Mouse (Mus musculus) MEL (cell line): ENCODE results near the gene Trim75. TPM values are rescaled to one million over a fixed set of nuclear protein-coding genes. Genes with fewer than 3 reads are reported as not detected.

ENCODE experiments used
- DNase-seq: peaks from one replicate; pipeline ENCODE4 v3.0.0; 2011; ENCODE audit warnings: low read depth, low spot score
- H3K27ac ChIP-seq: 2 replicates; pipeline ENCODE4 v1.5.1; 2012; ENCODE audit warnings: low read depth, mild to moderate bottlenecking, control low read depth, low read length, moderate library complexity; ENCODE audit not compliant: control insufficient read depth
- H3K27me3 ChIP-seq, 2 experiments: fragments of 150-350 bp in 1 of 2; sonication (generic) in 1 of 2; 2 replicates each; pipeline ENCODE4 v1.6.1; 2012; ENCODE audit warnings: low read length in 2 of 2, mild to moderate bottlenecking in 2 of 2, improper control_type of control experiment in 1 of 2, moderate library complexity in 1 of 2; ENCODE audit not compliant: insufficient read depth in 2 of 2, control insufficient read depth in 1 of 2
- H3K36me3 ChIP-seq, 2 experiments: 2 replicates each; pipeline ENCODE4 v1.6.1; 2012 to 2014; ENCODE audit warnings: low read length in 2 of 2, improper control_type of control experiment in 1 of 2, inconsistent platforms in 1 of 2, mild to moderate bottlenecking in 1 of 2; ENCODE audit not compliant: insufficient read depth in 2 of 2, control insufficient read depth in 1 of 2
- H3K4me1 ChIP-seq, 2 experiments: fragments of 150-350 bp in 1 of 2; sonication (generic) in 1 of 2; 2 replicates each; pipeline ENCODE4 v1.6.1; 2012; ENCODE audit warnings: low read length in 2 of 2, improper control_type of control experiment in 1 of 2, mild to moderate bottlenecking in 1 of 2; ENCODE audit not compliant: insufficient read depth in 2 of 2, control insufficient read depth in 1 of 2
- H3K4me3 ChIP-seq, 2 experiments: fragments of 150-350 bp in 1 of 2; sonication (generic) in 1 of 2; 2 replicates each; pipeline ENCODE4 v1.5.1; 2012; ENCODE audit warnings: low read depth in 2 of 2, low read length in 2 of 2, mild to moderate bottlenecking in 2 of 2, moderate library complexity in 2 of 2, control low read depth in 1 of 2, improper control_type of control experiment in 1 of 2; ENCODE audit not compliant: control insufficient read depth in 1 of 2, insufficient read depth in 1 of 2
- H3K79me2 ChIP-seq: 2 replicates; pipeline ENCODE4 v1.6.1; 2012; ENCODE audit warnings: mild to moderate bottlenecking, low read length, moderate library complexity; ENCODE audit not compliant: control insufficient read depth, poor library complexity, insufficient read depth
- H3K9ac ChIP-seq: 2 replicates; pipeline ENCODE4 v1.6.1; 2012; ENCODE audit warnings: low read depth, mild to moderate bottlenecking, control low read depth, low read length, moderate library complexity; ENCODE audit not compliant: control insufficient read depth, poor library complexity, severe bottlenecking
- H3K9me3 ChIP-seq: fragments of 150-350 bp; sonication (generic); replicated peaks from 2 replicates; pipeline ENCODE4 v1.6.1; 2012; ENCODE audit warnings: mild to moderate bottlenecking, low read length, improper control_type of control experiment, moderate library complexity; ENCODE audit not compliant: insufficient read depth
- CTCF ChIP-seq, 3 experiments: IDR thresholded peaks in 2 of 3; conservative IDR thresholded peaks in 1 of 3; 2 replicates each; pipeline ENCODE4 v1.5.1; 2011 to 2012; ENCODE audit warnings: low read length in 3 of 3, low read depth in 2 of 3, mild to moderate bottlenecking in 2 of 3, improper control_type of control experiment in 1 of 3, inconsistent platforms in 1 of 3, mixed read lengths in 1 of 3, moderate library complexity in 1 of 3; ENCODE audit not compliant: control insufficient read depth in 1 of 3, insufficient read depth in 1 of 3, poor library complexity in 1 of 3, severe bottlenecking in 1 of 3
- HCFC1 ChIP-seq: IDR thresholded peaks from 2 replicates; pipeline ENCODE4 v1.6.1; 2012; ENCODE audit warnings: low read depth, mild to moderate bottlenecking, inconsistent platforms, low read length, improper control_type of control experiment, moderate library complexity
- MAX ChIP-seq: IDR thresholded peaks from 2 replicates; pipeline ENCODE4 v1.6.1; 2011; ENCODE audit warnings: low read length, improper control_type of control experiment
- MAZ ChIP-seq: IDR thresholded peaks from 2 replicates; pipeline ENCODE4 v1.6.1; 2012; ENCODE audit warnings: low read depth, mild to moderate bottlenecking, inconsistent platforms, low read length, improper control_type of control experiment
- RAD21 ChIP-seq: IDR thresholded peaks from 2 replicates; pipeline ENCODE4 v1.6.1; 2011; ENCODE audit warnings: mild to moderate bottlenecking, low read depth, low read length, improper control_type of control experiment
- RCOR1 ChIP-seq: IDR thresholded peaks from 2 replicates; pipeline ENCODE4 v1.6.1; 2012; ENCODE audit warnings: low read depth, mild to moderate bottlenecking, inconsistent platforms, low read length, improper control_type of control experiment
- SIN3A ChIP-seq: IDR thresholded peaks from 2 replicates; pipeline ENCODE4 v1.6.1; 2012; ENCODE audit warnings: low read length, improper control_type of control experiment, inconsistent platforms
- SMC3 ChIP-seq: IDR thresholded peaks from 2 replicates; pipeline ENCODE4 v1.6.1; 2011; ENCODE audit warnings: low read depth, low read length, improper control_type of control experiment
- TCF12 ChIP-seq: IDR thresholded peaks from 2 replicates; pipeline ENCODE4 v1.6.1; 2014; ENCODE audit warnings: low read depth, mild to moderate bottlenecking, inconsistent platforms, low read length, improper control_type of control experiment, moderate library complexity
- ZKSCAN1 ChIP-seq: IDR thresholded peaks from 2 replicates; pipeline ENCODE4 v1.6.1; 2012; ENCODE audit warnings: low read depth, mild to moderate bottlenecking, inconsistent platforms, low read length, improper control_type of control experiment, moderate library complexity
- ZNF384 ChIP-seq: IDR thresholded peaks from 2 replicates; pipeline ENCODE4 v1.6.1; 2012; ENCODE audit warnings: low read depth, mild to moderate bottlenecking, inconsistent platforms, low read length, improper control_type of control experiment
- polyA plus RNA-seq, 2 experiments: library from polyadenylated mRNA; stranded (reverse) in 1 of 2; unstranded in 1 of 2; fragments of >175 nt in 1 of 2; fragments of >200 nt in 1 of 2; gene quantifications; 2 replicates each; pipeline versions ENCODE4 v1.2.1 to v1.2.4; 2012; ENCODE audit warnings: low replicate concordance in 2 of 2, low read depth in 1 of 2; ENCODE audit not compliant: insufficient read length in 2 of 2, insufficient read depth in 1 of 2, missing spikeins in 1 of 2
- total RNA-seq: library from RNA; depleted of rRNA; stranded (reverse); fragments of 300-350 nt; gene quantifications from 2 replicates; pipeline ENCODE4 v1.2.3, GENCODE M21; 2012

Gene Trim75
- total and polyA plus RNA-seq, 3 experiments = not detected

GRCm38 (mm10) chr8:64946441-64946819 is 41.2 kb downstream of the Trim75 start:
- DNase-seq = peak; percentile 65
- Histone ChIP-seq H3K9ac (peak overlapping the region; percentile 56), H3K27ac (peak overlapping the region; percentile 55), H3K79me2 (peaks cover 1% of the 10 kb centered on the region; the same call in 1 of the 2 replicates), H3K9me3 (no peaks in the 10 kb centered on the region), H3K36me3 (peaks cover 0 to 4% of the 10 kb centered on the region in 2 experiments; a peak in 1 of 4 replicates), H3K27me3 (no peaks in the 10 kb centered on the region), H3K4me3 (peak overlapping the region; percentile 77 to 89), H3K4me1 (peaks cover 0 to 13% of the 10 kb centered on the region in 2 experiments; a peak in 2 of 4 replicates)
- TF ChIP-seq ZNF384 (0 out of 2 replicates have a peak, but pooled peaks have one; percentile 16), HCFC1 (no peak), MAX (0 out of 2 replicates have a peak, but pooled peaks have one; percentile 28), TCF12 (0 out of 2 replicates have a peak, but pooled peaks have one; percentile 23)

GRCm38 (mm10) chr8:64945606-64946005 is 42.0 kb downstream of the Trim75 start:
- no peaks in the 10 kb centered on the region for H3K27me3 ChIP-seq
- peak overlapping the region; percentile 45 for H3K9ac ChIP-seq
- H3K4me3 ChIP-seq = peak overlapping the region; percentile 77 to 89
- TF ChIP-seq RCOR1 (peak; percentile 21; the same call in 1 of the 2 replicates), MAZ (no peak)
- peak overlapping the region; percentile 7; the same call in 1 of the 2 replicates for H3K27ac ChIP-seq
- H3K9me3 ChIP-seq = no peaks in the 10 kb centered on the region
- H3K4me1 ChIP-seq = peaks cover 0 to 13% of the 10 kb centered on the region in 2 experiments; a peak in 2 of 4 replicates
- peaks cover 1% of the 10 kb centered on the region; the same call in 1 of the 2 replicates for H3K79me2 ChIP-seq
- peaks cover 0 to 4% of the 10 kb centered on the region in 2 experiments; a peak in 1 of 4 replicates for H3K36me3 ChIP-seq
- peak; percentile 60 for DNase-seq

DNA sequence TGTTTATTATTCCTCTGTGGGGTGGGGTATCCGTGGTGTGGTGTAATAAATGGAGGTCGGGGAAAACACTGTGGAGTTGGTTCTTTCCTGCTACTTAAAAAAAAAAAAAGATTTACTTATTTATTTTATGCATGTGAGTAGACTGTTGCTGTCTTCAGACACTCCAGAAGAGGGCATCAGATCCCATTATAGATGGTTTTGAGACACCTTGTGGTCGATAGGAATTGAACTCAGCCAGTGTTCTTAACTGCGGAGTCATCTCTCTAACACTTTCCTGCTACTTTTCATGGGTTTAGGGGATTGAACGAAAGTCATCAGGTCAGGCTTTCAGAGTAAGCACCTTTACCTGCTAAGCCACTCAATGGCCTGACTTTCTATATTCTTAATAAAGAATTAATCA is 42.8 kb downstream of the Trim75 start:
- DNase-seq = peak; percentile 64
- TF ChIP-seq CTCF (IDR thresholded peaks at IDR 0.05 in 2 of 3, conservative IDR thresholded peaks at IDR 0.05 in 1 of 3; ENCODE audit: control insufficient read depth in 1 of 3, insufficient read depth in 1 of 3, low read depth in 2 of 3, low read length in 3 of 3, poor library complexity in 1 of 3, severe bottlenecking in 1 of 3) = peak in 2 of 3 experiments; percentile 36 to 78; a peak in 4 of 6 replicates
- peak; percentile 71 for TF ChIP-seq SMC3
- TF ChIP-seq ZKSCAN1 = no peak
- TF ChIP-seq SIN3A = no peak; the same call in 1 of the 2 replicates
- peak; percentile 46 for TF ChIP-seq RAD21
- no peak for TF ChIP-seq MAX
- TF ChIP-seq ZNF384 = peak; percentile 87
- TF ChIP-seq, all 39 proteins: peak for 4
- Histone ChIP-seq H3K9me3 (no peaks in the 10 kb centered on the region), H3K36me3 (peaks cover 0 to 4% of the 10 kb centered on the region in 2 experiments; a peak in 1 of 4 replicates), H3K4me1 (peaks cover 0 to 13% of the 10 kb centered on the region in 2 experiments; a peak in 2 of 4 replicates), H3K79me2 (peaks cover 1% of the 10 kb centered on the region; the same call in 1 of the 2 replicates), H3K27ac (no peak overlapping the region), H3K4me3 (peak overlapping the region in 1 of 2 experiments; percentile 22; a peak in 1 of 4 replicates), H3K9ac (no peak overlapping the region), H3K27me3 (no peaks in the 10 kb centered on the region)
